Mouse (Mus musculus): Measurements from ENCODE around the gene Ptprm.

GRCm38 (mm10) chr17:66877582-66877981 is 476.7 kb downstream of the Ptprm start:
- TF ChIP-seq POLR2A (IDR thresholded peaks at IDR 0.05; ENCODE audit: borderline replicate concordance, insufficient read depth, low read length) (no peak), CTCF (IDR thresholded peaks at IDR 0.05; ENCODE audit: borderline replicate concordance, insufficient read depth, low read depth, low read length) (no peak)

All from cerebellum, adult 2 months (tissue).